Mouse (Mus musculus) B cell, adult 67 days (primary cell): ENCODE data around the gene Bzw1. TPM values are rescaled to one million over a fixed set of nuclear protein-coding genes. Genes with fewer than 3 reads are reported as not detected.

Experiments used
- total RNA-seq, 2 experiments: library from RNA; stranded (reverse); gene quantifications; 4 replicates each; pipeline ENCODE4 v1.2.4; 2023

The Bzw1 gene
- total RNA-seq = 100 to 1,000 TPM; 154 to 174 TPM

GRCm38 (mm10) chr1:58392652-58393283 is at the start of gene Bzw1:
Bzw1 (plus strand) TSS chr1:58392898.

GRCm38 (mm10) chr1:58423371-58424248 is 30.9 kb downstream of the Bzw1 start, which contains the start of gene Clk1:
Clk1 (minus strand) TSS chr1:58424066.

GRCm38 (mm10) chr1:58445143-58445722 is 52.5 kb downstream of the Bzw1 start, which contains the start of the genes Nif3l1 and Ppil3:
Nif3l1 (plus strand) TSS chr1:58445151.
Ppil3 (minus strand) TSS chr1:58445486.

Other genes with a start within 250 kb of the Bzw1 start
- under 1 TPM; 0.24 to 0.49 TPM for gene Aox4, start 182.5 kb upstream of the Bzw1 start, total RNA-seq
- gene Aox2, start 114.6 kb upstream of the Bzw1 start, total RNA-seq = under 1 TPM in 1 of 2 experiments, not detected in 1; 0.09 TPM
- gene Clk1, start 31.2 kb downstream of the Bzw1 start, total RNA-seq = 1,000 to 10,000 TPM; 1,363 to 1,483 TPM
- 10 to 100 TPM; 15.4 to 16.5 TPM for gene Nif3l1, start 52.3 kb downstream of the Bzw1 start, total RNA-seq
- 10 to 100 TPM; 23.0 to 34.5 TPM for gene Ppil3, start 52.6 kb downstream of the Bzw1 start, total RNA-seq
- gene Orc2, start 112.2 kb downstream of the Bzw1 start, total RNA-seq = 10 to 100 TPM; 26.3 to 26.7 TPM
- gene Fam126b, start 193.4 kb downstream of the Bzw1 start, total RNA-seq = 10 to 100 TPM; 14.7 to 30.3 TPM
- 10 to 100 TPM; 39.6 to 43.3 TPM for gene Ndufb3, start 193.5 kb downstream of the Bzw1 start, total RNA-seq